Mouse (Mus musculus): ENCODE measurements at regions not wholly inside any gene's neighbourhood (a gene's known extent, or its start where the extent isn't known, plus 50 kb on each side); places are given as distances from the start of the nearest gene placed in this dataset.

DNA sequence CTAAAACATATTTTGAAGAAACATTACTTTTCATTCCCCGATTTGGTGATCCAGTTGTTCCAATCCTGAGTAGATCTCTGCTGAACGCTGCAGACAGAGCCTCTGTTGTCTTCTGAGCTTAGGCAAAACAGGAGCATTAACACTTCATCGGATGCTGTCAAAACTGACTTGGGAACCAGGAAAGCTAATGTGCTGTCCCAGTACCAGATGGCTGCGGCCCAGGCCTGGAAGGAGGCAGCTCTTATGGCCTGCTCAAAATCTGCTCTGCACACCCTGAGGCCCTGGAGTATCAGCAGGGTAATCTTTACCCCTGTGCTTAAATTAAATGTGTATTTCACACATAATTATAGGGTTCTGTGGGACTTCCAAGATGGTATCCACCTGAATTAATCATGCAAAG is 61.3 kb upstream of the Neo1 start:
- Histone ChIP-seq H3K9ac (no peak overlapping the region), H3K4me1 (ENCODE audit: insufficient read depth) (0 out of 2 replicates have a peak, but pooled peaks cover 3% of the 10 kb centered on the region), H3K36me3 (ENCODE audit: insufficient read depth) (no peaks in the 10 kb centered on the region), H3K4me3 (ENCODE audit: low read depth, low read length) (no peak overlapping the region), H3K27ac (ENCODE audit: low read depth) (peak overlapping the region; percentile 22; the same call in 1 of the 2 replicates), H3K27me3 (ENCODE audit: insufficient read depth, low read length) (no peaks in the 10 kb centered on the region), H3K9me3 (ENCODE audit: low read depth, low read length) (no peaks in the 10 kb centered on the region), H3K4me2 (no peak overlapping the region)
- ATAC-seq (ENCODE audit: insufficient read depth), result no peak
- TF ChIP-seq CTCF (IDR thresholded peaks at IDR 0.05; ENCODE audit: low read depth), result no peak
- WGBS, result 44% methylated on average over 4 of the region's 4 CpGs
- DNase-seq, result peak; percentile 53

GRCm38 (mm10) chr9:59096551-59097268 is 60.5 kb upstream of the Neo1 start:
- DNase-seq (peak; percentile 50), ATAC-seq (ENCODE audit: insufficient read depth) (no peak)
- peak overlapping the region; percentile 54 for H3K27ac ChIP-seq (ENCODE audit: low read depth)
- no peak for TF ChIP-seq CTCF (IDR thresholded peaks at IDR 0.05; ENCODE audit: low read depth)
- no peaks in the 10 kb centered on the region for H3K9me3 ChIP-seq (ENCODE audit: low read depth, low read length)
- no peak overlapping the region for H3K4me2 ChIP-seq
- no peak overlapping the region for H3K9ac ChIP-seq
- no peak overlapping the region for H3K4me3 ChIP-seq (ENCODE audit: low read depth, low read length)
- H3K36me3 ChIP-seq (ENCODE audit: insufficient read depth), result no peaks in the 10 kb centered on the region
- no peaks in the 10 kb centered on the region for H3K27me3 ChIP-seq (ENCODE audit: insufficient read depth, low read length)
- 48% methylated on average over 12 of the region's 12 CpGs for WGBS
- H3K4me1 ChIP-seq (ENCODE audit: insufficient read depth), result 0 out of 2 replicates have a peak, but pooled peaks cover 3% of the 10 kb centered on the region

GRCm38 (mm10) chr9:59095626-59096025 is 59.4 kb upstream of the Neo1 start:
- no peak overlapping the region for H3K4me2 ChIP-seq
- ATAC-seq (ENCODE audit: insufficient read depth) (no peak), DNase-seq (peak; percentile 19)
- 0 out of 2 replicates have a peak, but pooled peaks cover 3% of the 10 kb centered on the region for H3K4me1 ChIP-seq (ENCODE audit: insufficient read depth)
- no peaks in the 10 kb centered on the region for H3K27me3 ChIP-seq (ENCODE audit: insufficient read depth, low read length)
- no peaks in the 10 kb centered on the region for H3K9me3 ChIP-seq (ENCODE audit: low read depth, low read length)
- 65% methylated on average over 7 of the region's 7 CpGs for WGBS
- no peak for TF ChIP-seq CTCF (IDR thresholded peaks at IDR 0.05; ENCODE audit: low read depth)
- H3K27ac ChIP-seq (ENCODE audit: low read depth), result no peak overlapping the region
- H3K9ac ChIP-seq, result no peak overlapping the region
- H3K36me3 ChIP-seq (ENCODE audit: insufficient read depth), result no peaks in the 10 kb centered on the region
- no peak overlapping the region for H3K4me3 ChIP-seq (ENCODE audit: low read depth, low read length)

GRCm38 (mm10) chr9:59094106-59094505 is 57.9 kb upstream of the Neo1 start:
- no peak for TF ChIP-seq CTCF (IDR thresholded peaks at IDR 0.05; ENCODE audit: low read depth)
- ATAC-seq (ENCODE audit: insufficient read depth), result no peak
- WGBS, result 64% methylated on average over 4 of the region's 4 CpGs

GRCm38 (mm10) chr9:59091179-59091578 is 54.9 kb upstream of the Neo1 start:
- DNase-seq (no peak), ATAC-seq (ENCODE audit: insufficient read depth) (no peak)
- WGBS, result 92% methylated on average over 3 of the region's 3 CpGs
- no peak overlapping the region for H3K27ac ChIP-seq (ENCODE audit: low read depth)
- no peaks in the 10 kb centered on the region for H3K4me1 ChIP-seq (ENCODE audit: insufficient read depth)
- no peaks in the 10 kb centered on the region for H3K27me3 ChIP-seq (ENCODE audit: insufficient read depth, low read length)
- H3K9me3 ChIP-seq (ENCODE audit: low read depth, low read length), result no peaks in the 10 kb centered on the region
- no peak overlapping the region for H3K4me3 ChIP-seq (ENCODE audit: low read depth, low read length)
- no peak for TF ChIP-seq CTCF (IDR thresholded peaks at IDR 0.05; ENCODE audit: low read depth)
- H3K4me2 ChIP-seq, result no peak overlapping the region
- H3K9ac ChIP-seq, result no peak overlapping the region
- H3K36me3 ChIP-seq (ENCODE audit: insufficient read depth), result no peaks in the 10 kb centered on the region

More at GRCm38 (mm10) chr9:59094106-59094505, 57.9 kb upstream of the Neo1 start:
- no peak for DNase-seq
- no peak overlapping the region for H3K4me3 ChIP-seq (ENCODE audit: low read depth, low read length)
- no peak overlapping the region for H3K27ac ChIP-seq (ENCODE audit: low read depth)
- no peak overlapping the region for H3K9ac ChIP-seq
- 0 out of 2 replicates have a peak, but pooled peaks cover 3% of the 10 kb centered on the region for H3K4me1 ChIP-seq (ENCODE audit: insufficient read depth)
- H3K36me3 ChIP-seq (ENCODE audit: insufficient read depth), result no peaks in the 10 kb centered on the region
- no peak overlapping the region for H3K4me2 ChIP-seq
- no peaks in the 10 kb centered on the region for H3K9me3 ChIP-seq (ENCODE audit: low read depth, low read length)
- no peaks in the 10 kb centered on the region for H3K27me3 ChIP-seq (ENCODE audit: insufficient read depth, low read length)

- no peak overlapping the region for H3K27ac ChIP-seq (ENCODE audit: low read depth)
- TF ChIP-seq CTCF (IDR thresholded peaks at IDR 0.05; ENCODE audit: low read depth), result no peak
These were observed 51.5 kb upstream of the Neo1 start for GRCm38 (mm10) chr9:59087704-59088103.

DNA sequence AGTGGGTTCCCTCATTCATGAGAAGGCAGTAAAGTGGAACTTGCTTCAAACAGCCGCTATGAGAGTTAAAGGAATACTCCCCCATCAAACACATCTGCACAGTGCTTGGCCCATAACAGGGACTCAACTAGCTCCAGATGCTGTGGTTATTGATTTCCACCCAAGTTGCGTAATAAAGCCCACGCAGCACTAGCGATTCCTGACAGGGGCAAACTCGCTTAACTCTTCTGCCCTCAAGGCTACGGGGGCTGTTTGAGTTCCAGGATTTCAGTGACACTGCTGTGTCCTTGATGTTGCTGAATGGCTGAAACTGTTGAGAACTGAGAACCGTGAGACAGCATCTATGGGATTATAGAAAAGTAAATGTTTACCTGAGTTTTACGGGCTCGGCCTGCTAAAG is 50.9 kb upstream of the Neo1 start:
- no peaks in the 10 kb centered on the region for H3K4me1 ChIP-seq (ENCODE audit: insufficient read depth)
- WGBS, result 54% methylated on average over 9 of the region's 9 CpGs
- no peaks in the 10 kb centered on the region for H3K27me3 ChIP-seq (ENCODE audit: insufficient read depth, low read length)
- H3K36me3 ChIP-seq (ENCODE audit: insufficient read depth), result no peaks in the 10 kb centered on the region
- no peak overlapping the region for H3K4me3 ChIP-seq (ENCODE audit: low read depth, low read length)
- H3K9ac ChIP-seq, result no peak overlapping the region
- no peaks in the 10 kb centered on the region for H3K9me3 ChIP-seq (ENCODE audit: low read depth, low read length)
- no peak for DNase-seq
- no peak for TF ChIP-seq CTCF (IDR thresholded peaks at IDR 0.05; ENCODE audit: low read depth)
- no peak overlapping the region for H3K4me2 ChIP-seq
- no peak overlapping the region for H3K27ac ChIP-seq (ENCODE audit: low read depth)
- no peak for ATAC-seq (ENCODE audit: insufficient read depth)

More at GRCm38 (mm10) chr9:59087704-59088103, 51.5 kb upstream of the Neo1 start:
- Histone ChIP-seq H3K9ac (no peak overlapping the region), H3K4me1 (ENCODE audit: insufficient read depth) (no peaks in the 10 kb centered on the region), H3K4me2 (no peak overlapping the region), H3K27me3 (ENCODE audit: insufficient read depth, low read length) (no peaks in the 10 kb centered on the region), H3K9me3 (ENCODE audit: low read depth, low read length) (no peaks in the 10 kb centered on the region), H3K4me3 (ENCODE audit: low read depth, low read length) (no peak overlapping the region), H3K36me3 (ENCODE audit: insufficient read depth) (no peaks in the 10 kb centered on the region)
- DNase-seq (no peak), ATAC-seq (ENCODE audit: insufficient read depth) (no peak)
- 65% methylated on average over 3 of the region's 3 CpGs for WGBS

Measured in lung, embryonic 14.5 days (tissue).